Mouse (Mus musculus): ENCODE data around the gene Trub1.

- TF ChIP-seq CTCF (IDR thresholded peaks at IDR 0.05; ENCODE audit: control insufficient read depth, insufficient read depth, insufficient read length) (no peak), USF1 (IDR thresholded peaks at IDR 0.05; ENCODE audit: low read depth) (no peak)
These were observed 24.8 kb upstream of the Trub1 start for GRCm38 (mm10) chr19:57427756-57428438.
